Mouse (Mus musculus): ENCODE measurements around the gene Atp2c1.

Atp2c1 gene

DNA sequence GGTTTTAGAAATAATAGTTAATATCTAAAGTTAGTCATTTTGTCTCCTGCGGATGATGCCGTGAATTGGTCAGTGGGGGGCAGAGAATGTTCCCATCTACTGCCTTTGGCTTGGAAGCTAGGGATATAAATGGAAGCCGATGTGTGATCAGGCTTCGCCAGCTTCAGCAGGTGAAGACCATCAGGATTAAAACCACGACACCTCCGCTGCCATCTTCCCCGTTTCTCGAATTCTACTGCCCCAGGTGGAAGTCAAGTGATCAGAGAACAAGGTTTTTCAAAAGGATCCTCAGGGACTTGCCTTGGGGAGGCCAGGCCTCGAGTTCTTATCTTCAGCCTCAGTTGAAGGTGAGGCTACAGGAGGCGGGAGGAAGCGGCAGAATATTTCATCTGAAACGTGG is at the start of gene Atp2c1:
Gene Atp2c1 (minus strand): TSS at position 101 of the 400 bp plus-strand sequence.
- DNase-seq (ENCODE audit: low read depth, low spot score): no peak

DNA sequence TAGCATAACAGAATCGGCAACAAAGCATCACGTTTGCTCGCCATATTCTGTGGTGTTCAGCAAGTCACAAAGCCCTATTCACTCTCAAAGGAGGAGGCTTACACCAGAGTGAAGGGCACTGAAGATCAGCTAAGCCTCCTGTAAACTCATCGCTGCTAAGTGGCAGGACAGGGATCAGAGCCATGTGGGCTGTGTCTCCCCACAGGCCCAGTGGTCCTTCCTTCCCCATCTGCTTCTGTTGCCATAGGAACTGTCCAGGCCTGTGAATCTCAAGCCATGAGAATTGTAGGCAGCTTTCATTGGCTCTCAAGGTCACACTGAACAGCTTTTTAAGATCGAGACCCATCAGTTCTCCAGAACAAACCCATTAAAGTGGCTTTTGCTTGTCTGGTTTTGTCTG is 30.3 kb upstream of the Atp2c1 start:
- no peak for DNase-seq (ENCODE audit: low read depth, low spot score)

DNA sequence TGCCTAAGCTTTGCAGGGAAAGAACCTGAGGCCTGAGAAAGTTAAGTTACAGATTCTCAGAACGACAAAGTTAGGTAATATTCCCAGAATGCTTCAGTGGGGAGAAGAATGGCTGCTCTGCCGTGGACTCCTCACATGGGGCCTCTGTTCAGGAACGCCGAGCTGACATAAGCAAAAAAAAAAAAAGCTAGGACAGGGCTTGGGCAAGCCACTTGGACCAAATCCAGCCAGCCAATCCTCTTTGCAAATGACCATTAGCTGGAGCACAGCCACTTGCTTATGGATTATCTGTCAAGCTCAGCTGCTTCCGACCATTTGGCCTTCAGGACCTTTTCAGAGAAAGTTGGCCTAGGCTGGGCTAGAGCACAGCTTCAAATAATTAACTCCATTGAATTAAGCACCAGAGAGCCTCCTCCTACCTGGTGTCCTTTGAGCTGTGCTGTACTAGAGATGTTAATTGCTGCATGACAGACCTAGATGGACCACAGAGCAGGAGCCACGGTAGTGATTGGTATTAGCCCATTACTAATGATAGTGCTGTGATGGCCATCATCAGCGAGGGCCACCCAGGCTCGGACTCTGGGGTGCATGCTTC is 29.1 kb upstream of the Atp2c1 start:
- no peak for DNase-seq (ENCODE audit: low read depth, low spot score)

DNA sequence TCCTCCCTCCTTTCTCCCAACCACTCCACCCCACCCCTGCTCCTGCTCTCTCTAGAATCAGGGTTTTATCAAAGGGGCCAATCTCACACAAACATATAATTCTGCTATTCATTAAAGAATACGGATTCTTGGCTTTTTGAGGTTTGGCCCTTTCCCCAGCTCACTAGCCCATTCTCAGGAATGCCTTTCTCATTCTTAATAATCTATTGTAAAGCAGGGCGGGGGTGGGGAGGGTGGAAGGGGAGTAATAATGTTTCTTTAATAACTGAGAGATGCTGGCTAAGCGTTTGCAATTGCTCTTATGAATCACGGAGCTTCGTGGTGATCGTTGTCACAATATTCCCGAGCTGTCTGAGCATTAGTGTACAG is 27.3 kb upstream of the Atp2c1 start:
- DNase-seq (ENCODE audit: low read depth, low spot score): no peak

DNA sequence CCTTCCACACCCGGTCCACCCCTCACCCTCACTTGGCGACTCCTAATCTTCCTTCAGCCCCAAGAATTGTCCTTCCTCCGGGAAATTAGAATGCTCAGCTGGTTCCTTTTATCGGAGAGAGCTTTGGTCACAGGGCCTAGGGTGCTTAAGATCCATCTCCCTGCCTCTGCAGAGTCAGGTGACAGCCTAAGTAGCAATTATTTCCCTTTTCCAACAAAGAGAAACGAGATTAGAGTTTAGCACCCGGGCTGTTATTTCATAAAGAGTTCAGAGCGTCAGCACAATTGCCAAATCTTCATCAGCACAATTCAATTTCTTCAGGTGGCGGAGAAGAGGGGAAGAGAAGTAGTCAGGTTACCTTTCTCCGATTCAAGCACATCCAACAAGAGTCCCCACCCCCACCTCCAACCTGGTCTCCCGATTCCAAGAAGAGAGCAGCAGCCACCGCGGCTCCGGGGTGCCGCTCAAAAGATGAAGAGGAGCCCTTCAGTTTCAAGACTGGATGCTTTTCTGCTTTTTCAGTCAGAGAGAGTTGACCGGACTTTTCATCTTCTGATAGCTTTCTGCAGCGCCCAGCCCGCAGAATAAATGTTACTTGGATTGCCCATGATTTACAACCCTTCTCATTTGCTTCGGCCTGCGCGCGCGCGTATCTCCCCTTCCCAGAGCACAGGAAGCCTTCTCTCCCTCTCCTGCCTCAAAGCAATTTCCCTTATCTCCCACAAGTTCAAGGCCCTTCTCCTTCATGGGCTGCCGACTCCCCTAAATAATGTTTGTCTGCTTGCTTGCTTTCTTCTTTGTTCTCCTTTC is 26.7 kb upstream of the Atp2c1 start:
- DNase-seq (ENCODE audit: low read depth, low spot score): no peak

DNA sequence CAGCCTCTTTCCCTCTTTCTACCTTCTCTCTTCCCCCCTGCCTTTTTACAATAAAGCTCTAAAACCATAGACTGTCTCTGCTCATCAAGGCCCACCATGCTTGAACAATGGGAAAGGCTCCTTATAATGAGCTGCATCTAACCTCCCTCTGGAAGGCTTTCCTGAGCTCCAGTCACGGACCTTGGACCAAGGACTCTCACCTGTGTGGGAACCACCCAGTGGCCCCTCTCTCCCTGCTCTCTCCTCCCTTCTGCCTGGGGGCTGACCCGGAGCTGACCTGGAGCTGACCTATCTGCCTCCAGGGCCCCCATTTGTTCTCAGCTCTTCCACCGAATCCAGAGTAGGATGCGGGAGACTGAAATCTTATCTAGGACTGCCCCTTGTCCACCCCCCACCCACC is 24.3 kb upstream of the Atp2c1 start:
- DNase-seq (ENCODE audit: low read depth, low spot score): no peak

DNA sequence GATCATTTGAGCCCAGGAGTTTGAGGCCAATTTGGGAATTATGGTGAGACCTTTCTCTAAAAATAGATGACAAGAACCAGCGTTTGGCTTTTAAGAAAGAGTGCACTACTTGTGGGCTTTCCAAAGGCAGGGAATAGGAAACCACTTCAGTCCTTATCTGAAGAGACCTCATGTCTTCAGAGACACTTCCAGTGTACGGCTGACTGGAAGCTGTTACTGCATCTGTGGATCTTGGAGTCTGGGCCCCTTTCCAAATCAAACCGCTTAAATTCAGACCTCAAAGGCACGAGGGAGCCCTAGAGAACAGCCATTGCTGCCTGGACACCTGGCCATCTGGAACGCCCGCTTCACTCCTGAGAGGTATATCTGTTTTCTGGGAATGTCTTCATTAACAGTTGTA is 22.0 kb upstream of the Atp2c1 start:
- DNase-seq (ENCODE audit: low read depth, low spot score): no peak

DNA sequence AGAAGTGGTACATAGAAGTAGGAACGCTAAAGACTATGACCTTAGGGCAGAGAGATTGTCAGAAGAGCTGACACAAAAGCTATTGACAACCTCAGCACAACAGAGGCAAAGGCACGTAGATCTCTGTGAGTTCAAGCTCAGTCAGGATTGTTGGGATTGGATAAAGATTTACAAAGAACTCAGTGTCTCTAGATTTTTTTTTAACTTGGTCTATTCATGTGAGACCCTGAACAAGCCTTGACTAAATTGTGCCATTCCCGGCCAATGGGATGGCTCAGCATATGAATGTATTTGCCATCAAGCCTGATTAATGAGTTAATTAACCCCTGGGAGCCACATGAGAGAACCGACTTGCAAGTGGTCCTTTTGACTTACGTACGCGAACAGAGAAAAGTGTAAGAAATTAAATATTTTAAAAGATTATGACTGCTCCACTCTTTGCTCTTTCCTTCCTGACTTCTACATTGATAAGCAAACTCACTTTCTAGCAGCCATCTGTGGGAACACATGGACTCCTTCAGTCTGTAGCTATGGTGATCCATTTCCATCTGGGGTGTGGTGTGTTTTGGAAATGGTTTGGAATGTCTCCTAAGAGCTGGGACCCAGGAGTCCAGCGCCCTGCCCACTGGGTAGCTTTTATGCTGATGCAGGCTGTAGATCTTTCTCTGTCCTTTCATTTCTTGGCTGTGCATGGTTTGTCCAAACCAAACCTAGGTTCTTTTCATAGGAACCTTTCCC is 17.1 kb upstream of the Atp2c1 start:
- no peak for DNase-seq (ENCODE audit: low read depth, low spot score)

DNA sequence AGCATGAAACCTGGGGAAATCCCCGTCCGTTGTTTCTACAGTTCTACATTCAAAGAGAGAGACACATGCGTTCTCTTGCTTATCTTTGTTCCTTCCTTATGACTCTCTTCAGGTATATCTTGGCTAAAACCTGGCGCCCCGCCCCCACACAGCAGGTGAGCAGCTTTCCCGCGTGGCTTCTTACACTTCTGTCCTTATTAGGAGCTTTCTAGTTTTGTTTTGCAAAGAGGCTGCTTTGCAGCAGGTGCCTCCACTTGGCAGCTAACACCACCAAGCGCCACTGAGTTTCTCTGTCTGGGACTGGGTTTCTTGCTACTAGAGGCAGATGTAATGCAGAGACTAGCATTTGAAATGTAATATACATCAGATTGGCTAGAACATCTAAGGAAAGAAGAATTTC is 10.4 kb upstream of the Atp2c1 start:
- no peak for DNase-seq (ENCODE audit: low read depth, low spot score)

DNA sequence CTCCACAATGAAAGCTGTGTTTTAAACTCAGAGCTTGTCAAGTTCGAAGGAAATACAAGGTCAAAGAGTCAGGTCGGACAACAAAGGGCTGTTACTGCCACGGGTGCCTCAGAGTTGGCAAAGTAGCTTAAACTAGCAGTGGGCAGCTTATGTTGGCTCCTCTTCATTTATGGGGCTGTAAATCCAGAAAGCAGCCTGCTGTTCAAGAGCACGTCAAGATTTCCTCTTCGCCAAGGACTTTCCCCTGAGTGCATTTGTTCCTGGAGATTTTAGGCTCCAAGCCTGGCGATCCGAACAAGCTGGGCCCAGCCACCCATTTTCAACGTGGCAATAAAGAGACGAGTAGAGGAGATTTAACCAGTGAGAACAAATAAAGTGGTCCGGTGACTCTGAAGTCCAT is 9.8 kb upstream of the Atp2c1 start:
- DNase-seq (ENCODE audit: low read depth, low spot score): no peak

DNA sequence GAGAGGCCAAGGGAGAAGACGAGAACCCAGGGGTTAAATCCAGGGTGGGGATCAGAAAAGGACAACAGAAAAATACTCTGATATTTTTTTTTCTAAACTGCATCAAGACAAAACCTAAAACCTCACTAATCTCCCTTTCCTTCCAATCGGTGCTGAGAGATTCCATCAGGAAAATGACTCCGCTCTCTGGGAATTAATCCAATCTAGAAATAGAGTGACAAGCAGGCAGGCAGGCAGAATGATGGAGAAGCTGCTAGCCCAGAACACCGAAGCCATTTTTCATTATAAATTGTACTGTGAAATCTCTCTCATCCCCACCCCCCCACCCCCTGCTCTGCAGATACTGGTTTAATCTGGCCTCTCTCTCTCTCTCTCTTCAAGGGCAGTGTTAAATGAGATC is 1.8 kb downstream of the Atp2c1 start:
- no peak for DNase-seq (ENCODE audit: low read depth, low spot score)

DNA sequence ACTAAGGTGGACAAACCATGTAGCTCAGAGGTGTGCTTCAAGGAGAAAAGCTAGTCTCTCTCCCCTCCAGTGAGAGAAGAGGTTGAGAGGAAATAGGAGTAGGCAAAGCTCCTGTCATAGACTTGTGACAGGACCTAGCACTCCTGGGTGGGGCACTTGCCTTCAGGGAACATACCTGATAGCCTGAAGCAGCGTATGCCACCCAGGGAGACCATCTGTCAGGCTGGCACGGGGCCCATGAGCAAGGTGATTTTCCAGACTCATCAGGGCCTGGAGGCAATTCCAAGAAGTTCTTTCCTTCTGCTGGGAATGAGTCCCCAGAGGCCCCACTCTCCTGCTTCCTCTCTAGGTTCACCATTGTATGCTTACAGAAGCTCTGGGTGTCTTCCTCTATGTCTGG is 4.1 kb downstream of the Atp2c1 start:
- DNase-seq (ENCODE audit: low read depth, low spot score): no peak

DNA sequence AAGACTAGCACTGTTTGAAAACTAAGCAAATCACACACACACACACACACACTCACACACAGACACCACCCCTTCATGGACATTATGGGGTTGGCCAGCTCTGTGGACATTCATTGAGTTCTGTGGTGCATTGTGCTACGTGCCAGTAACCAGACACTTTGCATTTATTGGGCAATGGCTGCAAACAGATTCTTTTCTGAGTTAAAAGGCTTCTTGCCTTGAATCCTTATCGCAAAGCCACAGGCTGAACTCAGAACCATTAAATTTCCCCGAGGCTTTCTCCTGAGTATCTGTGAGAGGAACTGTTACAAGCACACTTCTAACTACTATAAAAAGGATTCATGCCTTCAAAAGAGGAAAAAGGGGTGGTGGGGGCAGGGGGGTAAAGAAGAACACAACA is 5.1 kb downstream of the Atp2c1 start:
- DNase-seq (ENCODE audit: low read depth, low spot score): no peak

DNA sequence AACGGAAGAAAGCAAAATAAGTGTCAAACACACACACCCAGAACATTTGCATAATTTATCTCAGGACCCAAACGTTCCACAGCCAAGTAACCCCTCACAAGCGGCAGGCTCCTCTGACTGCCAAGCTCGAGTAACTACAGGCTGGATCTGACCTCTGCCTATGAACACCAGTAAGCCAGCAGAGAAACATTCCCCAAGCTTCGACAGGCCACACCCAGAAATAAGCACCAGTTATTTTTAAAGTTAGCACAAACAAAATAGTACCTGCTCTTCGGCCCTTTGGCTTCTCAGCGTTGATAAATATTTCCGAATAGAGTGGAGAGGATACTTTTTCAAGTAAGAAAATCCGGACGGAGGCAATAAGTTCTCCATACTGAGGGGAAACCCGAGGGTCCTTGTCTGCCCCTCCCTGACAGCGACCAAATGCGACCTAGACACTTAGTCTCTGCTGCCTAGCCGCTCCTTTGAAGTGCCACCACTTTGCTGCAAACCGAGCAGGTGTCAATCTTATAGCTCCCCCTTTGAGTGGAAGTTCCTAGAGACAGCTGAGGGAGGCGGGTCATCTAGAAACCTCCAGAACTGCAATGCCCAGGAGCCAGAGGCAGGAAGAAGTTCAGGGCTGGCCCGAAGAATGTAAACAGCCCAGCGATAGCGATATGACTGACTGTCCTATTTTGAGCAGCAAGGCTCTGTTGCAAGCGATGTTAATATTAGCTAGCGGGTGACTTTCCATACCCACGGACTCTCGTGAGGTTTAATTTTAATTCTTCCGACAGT is 6.2 kb downstream of the Atp2c1 start:
- DNase-seq (ENCODE audit: low read depth, low spot score): no peak

DNA sequence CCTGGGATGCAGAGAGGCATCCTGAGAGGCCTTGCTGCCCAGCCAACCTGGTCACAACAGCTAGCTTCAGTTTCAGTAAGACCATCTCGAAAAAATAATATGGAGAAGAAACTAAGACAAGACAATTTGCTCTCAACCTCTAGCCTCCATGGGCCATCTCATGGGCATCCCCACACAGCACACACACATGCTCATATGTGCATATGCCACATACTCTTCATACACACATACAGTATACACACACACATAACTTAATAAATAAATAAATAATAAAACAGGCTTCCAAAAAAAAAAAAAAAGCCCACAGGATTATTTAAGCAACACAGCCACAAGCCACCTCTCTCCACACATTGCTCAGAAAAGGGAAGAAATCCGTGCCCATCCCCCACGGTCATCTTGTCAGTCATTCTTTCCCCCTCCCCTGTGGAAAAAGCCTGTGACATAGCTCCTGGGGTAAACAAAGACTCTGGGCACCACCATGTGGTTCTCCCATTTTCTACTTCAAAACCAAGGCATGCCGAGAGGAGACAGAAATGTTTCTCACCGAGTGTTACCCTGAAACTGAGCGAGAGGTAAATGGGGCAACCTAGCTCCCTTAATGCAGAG is 7.7 kb downstream of the Atp2c1 start:
- DNase-seq (ENCODE audit: low read depth, low spot score): no peak

DNA sequence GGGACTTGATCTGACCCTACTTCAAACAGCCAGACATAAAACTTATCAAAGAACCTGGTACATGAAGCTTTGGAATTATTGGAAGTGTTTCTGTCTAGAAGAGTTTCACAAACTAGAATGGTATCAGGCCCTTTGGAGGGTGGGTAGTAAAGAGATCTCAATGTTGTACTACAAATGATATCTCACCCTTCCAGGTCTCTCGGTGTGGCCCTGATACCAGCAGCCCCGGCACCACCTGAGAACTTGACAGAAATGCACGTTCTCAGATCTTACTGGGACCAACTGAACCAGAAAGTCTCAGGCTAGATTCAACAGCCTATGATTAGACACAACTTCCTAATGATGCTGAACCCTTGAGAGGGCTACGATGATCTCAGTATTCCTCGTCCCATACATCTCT is 23.4 kb downstream of the Atp2c1 start:
- no peak for DNase-seq (ENCODE audit: low read depth, low spot score)

DNA sequence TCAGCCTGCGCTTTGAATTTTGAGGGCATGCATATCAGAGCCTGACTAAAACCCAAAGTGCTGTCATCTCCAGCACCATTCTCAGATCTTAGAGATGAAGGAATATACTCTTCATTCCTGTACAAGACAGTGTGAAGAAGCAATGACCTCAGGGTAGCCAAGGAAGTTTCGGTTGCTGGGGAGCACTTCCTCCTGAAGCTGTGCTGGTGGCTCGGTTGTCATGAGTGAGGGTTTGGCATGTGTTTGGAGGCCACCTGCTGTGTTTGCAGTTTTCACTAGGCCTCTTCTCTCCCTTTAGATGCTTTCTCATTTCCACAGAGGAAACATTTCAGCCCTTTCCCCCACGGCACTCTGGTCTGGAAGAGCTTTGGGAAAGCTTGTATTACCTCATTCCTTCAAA is 24.7 kb downstream of the Atp2c1 start:
- no peak for DNase-seq (ENCODE audit: low read depth, low spot score)

DNA sequence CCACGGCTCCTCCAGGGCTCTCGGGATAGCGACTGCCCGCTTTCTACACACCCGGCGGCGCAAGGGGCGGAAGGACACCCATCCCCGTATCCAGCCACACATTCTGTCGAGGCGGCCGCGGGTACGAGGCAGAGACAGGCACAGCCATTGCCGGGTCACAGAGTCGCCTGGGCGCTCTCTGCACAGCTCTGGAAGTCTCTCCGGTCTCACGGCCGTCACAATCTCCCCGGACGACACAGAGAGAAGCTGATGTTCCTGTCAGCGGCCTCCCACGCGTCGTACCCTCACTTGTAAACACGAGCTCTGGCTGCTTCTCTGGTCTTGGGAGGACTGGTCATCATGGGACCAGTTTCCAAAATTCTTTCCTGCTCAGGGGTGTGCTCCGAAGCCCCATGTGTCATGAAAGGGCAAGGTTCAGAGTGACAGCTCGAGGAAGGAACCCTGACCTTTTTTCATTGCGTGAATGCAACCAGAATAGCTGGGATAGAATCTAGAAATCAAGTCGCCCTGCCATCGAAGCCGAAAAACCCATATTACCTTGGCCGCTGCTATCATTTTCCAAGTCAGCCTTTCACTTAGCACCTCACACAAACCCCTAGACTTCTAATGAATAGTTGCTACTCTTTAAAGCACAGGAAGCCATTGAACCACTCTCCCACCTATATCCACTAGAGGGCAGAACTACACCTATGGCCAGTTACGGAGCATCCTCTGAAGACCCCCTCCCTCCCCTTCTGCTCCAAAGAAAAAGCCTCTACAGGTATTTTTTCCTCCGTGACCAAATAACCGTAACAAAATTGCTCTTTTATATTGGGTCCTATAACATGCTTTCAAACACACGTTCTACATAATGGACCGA is 31.6 kb downstream of the Atp2c1 start:
- peak; percentile 78 for DNase-seq (ENCODE audit: low read depth, low spot score)

DNA sequence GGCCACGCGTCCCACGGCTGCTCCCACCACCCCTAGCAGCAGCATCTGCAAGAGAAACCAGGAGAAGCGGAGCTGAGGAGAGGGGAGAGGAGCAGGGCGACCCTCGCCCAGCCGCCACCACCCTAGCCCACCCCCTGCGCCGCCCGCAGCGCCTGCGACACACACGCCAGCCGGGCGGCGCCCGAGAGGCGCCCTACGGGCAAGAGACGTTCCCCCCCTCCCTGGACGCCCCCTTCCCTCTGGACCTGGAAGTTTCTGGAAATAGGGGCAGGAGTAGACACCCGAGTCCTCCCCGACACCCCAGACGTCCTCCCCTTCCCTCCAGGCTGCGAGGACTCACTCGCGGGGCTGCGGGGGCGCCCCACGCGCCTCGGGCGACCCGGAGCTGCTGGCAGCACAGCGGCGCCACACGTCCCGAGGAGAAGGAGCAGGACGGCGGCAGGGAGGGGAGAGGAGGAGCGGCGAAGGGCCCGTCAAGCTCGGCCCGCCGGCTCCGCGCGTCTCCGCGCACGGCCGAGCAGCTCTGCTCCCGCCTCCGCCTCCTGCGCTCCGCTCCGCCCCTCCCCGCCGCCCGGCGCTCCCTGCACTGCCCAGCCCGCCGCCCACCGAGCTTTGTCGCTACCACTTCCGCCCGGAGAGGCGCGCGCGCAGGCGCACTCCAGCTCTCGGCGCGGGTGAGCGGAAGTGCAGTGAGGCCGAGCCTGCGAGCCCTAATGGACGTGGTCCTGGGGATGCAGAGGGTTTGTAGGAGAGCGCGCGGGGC is 32.4 kb downstream of the Atp2c1 start:
- peak; percentile 96 for DNase-seq (ENCODE audit: low read depth, low spot score)

DNA sequence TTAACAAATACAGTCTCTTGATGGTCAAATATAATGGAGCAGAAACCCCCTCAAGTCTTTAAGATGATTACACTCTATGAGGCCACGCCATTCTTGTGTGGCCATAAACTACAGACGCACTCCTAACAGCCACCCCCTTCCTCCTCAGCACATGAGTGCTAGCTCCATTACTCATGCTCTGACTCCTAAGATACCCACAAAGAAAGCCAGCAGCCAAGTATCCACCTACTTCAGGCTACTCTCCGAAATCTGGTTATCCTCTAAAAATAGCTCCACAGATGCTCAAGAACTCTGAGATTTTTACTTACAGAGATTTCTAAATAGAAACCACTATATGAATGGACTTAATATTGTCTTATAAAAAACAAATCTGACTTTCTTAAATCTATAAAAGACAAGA is 34.4 kb downstream of the Atp2c1 start:
- no peak for DNase-seq (ENCODE audit: low read depth, low spot score)
